Mouse (Mus musculus) neural tube, embryonic 11.5 days (tissue): ENCODE measurements around the gene Enpp4. TPM values are rescaled to one million over a fixed set of nuclear protein-coding genes. Genes with fewer than 3 reads are reported as not detected.

ENCODE experiments used
- ATAC-seq: fragments of 200-750 bp; cut with Nextera tagmentation; 2 replicates; pipeline ENCODE4 v1.8.0; 2017; ENCODE audit warnings: moderate number of reproducible peaks, mild to moderate bottlenecking, moderate TSS enrichment, moderate library complexity; ENCODE audit not compliant: insufficient read depth, low FRiP score, low TSS enrichment
- DNase-seq: peaks from one replicate; pipeline ENCODE4 v3.0.0-alpha.2; 2015; ENCODE audit warnings: low spot score
- H3K27ac ChIP-seq: fragments of 300-500 bp; sonication (generic); 2 replicates; pipeline ENCODE4 v1.5.1; 2014; ENCODE audit warnings: low read depth, mild to moderate bottlenecking, low read length
- H3K27me3 ChIP-seq: fragments of 300-500 bp; sonication (generic); 2 replicates; pipeline ENCODE4 v1.6.1; 2014; ENCODE audit warnings: mild to moderate bottlenecking, low read length, mixed read lengths; ENCODE audit not compliant: control insufficient read depth, insufficient read depth
- H3K36me3 ChIP-seq: fragments of 300-500 bp; sonication (generic); 2 replicates; pipeline ENCODE4 v1.6.1; 2014; ENCODE audit warnings: mild to moderate bottlenecking, low read length, moderate library complexity, mixed read lengths; ENCODE audit not compliant: control insufficient read depth, insufficient read depth
- H3K4me1 ChIP-seq: fragments of 300-500 bp; sonication (generic); 2 replicates; pipeline ENCODE4 v1.6.1; 2014; ENCODE audit warnings: low read length, mixed read lengths; ENCODE audit not compliant: control insufficient read depth, insufficient read depth
- H3K4me2 ChIP-seq: fragments of 300-500 bp; sonication (generic); 2 replicates; pipeline ENCODE4 v1.6.1; 2014; ENCODE audit warnings: low read depth, mild to moderate bottlenecking, moderate library complexity
- H3K4me3 ChIP-seq: fragments of 300-500 bp; sonication (generic); 2 replicates; pipeline ENCODE4 v1.5.1; 2014; ENCODE audit warnings: low read depth, low read length
- H3K9ac ChIP-seq: fragments of 300-500 bp; sonication (generic); 2 replicates; pipeline ENCODE4 v1.6.1; 2014; ENCODE audit warnings: mild to moderate bottlenecking, low read length
- H3K9me3 ChIP-seq: fragments of 300-500 bp; sonication (generic); 2 replicates; pipeline ENCODE4 v1.6.1; 2016; ENCODE audit warnings: low read length; ENCODE audit not compliant: control insufficient read depth
- WGBS: fragments of 180-500 bp; shearing (Covaris S2); extraction: QIAGEN DNeasy Blood & Tissue Kit; methylation state at CpG from one replicate; pipeline ENCODE4 v1.1.7; 2014; 5-methylcytosine and 5-hydroxymethylcytosine counted together
- polyA plus RNA-seq: library from polyadenylated mRNA; unstranded; fragments of >200 nt; fragmentation: Nextera tagmentation; extraction: Ambion mirVana; gene quantifications from 2 replicates; pipeline ENCODE4 v1.2.1, GENCODE M21; 2014

Enpp4 gene
- polyA plus RNA-seq, 1 experiment from 2014 or later: 5.0 TPM

DNA sequence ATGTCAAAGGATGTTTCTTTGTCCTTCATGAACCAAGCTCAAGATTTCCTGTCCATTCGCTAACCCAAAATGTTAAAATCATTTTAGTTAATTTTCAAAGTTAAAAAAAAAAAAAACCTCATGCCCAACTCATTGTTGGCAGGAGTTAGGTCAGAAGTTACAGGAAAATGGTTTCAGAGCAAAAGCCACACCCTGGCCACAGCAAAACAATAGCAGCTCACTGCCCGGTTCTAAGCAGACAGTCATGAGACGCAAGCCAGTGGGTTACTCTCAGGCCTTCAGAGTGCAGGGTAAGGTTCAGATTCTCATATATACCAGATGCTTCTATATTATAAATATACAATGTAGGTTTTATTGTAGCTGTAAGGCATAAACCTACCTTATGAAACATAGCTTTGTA is 2.7 kb upstream of the Enpp4 start:
- Histone ChIP-seq H3K36me3 (no peaks in the 10 kb centered on the region), H3K9me3 (no peaks in the 10 kb centered on the region), H3K27me3 (no peaks in the 10 kb centered on the region), H3K4me3 (no peak overlapping the region), H3K9ac (no peak overlapping the region), H3K27ac (no peak overlapping the region), H3K4me1 (no peaks in the 10 kb centered on the region), H3K4me2 (no peak overlapping the region)
- 86% methylated on average over 3 of the region's 3 CpGs for WGBS
- ATAC-seq: no peak
- no peak for DNase-seq

DNA sequence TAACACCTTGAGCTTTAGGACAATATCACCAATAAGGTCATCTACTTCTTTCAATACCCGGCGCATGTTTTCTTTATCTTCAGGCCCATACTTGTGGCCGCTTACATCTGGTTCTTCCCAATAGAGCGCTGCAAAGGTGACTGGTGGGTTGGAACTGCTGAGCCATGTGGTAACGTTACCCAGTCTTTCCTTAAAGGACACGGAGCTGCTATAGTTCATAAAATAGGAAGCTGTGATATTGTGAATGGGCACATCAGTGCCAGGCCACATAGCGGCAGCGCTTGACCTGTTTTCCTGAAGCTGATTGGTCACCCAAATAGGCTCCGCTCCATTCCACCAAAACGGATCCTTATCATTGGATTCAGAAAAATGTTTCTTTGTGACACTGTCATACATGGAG is 3.6 kb downstream of the Enpp4 start:
- H3K9me3 ChIP-seq: no peaks in the 10 kb centered on the region
- H3K4me2 ChIP-seq: no peak overlapping the region
- H3K36me3 ChIP-seq: no peaks in the 10 kb centered on the region
- H3K4me3 ChIP-seq: no peak overlapping the region
- H3K27me3 ChIP-seq: no peaks in the 10 kb centered on the region
- no peak overlapping the region for H3K9ac ChIP-seq
- no peak for DNase-seq
- ATAC-seq: no peak
- WGBS: 90% methylated on average over 10 of the region's 10 CpGs
- no peak overlapping the region for H3K27ac ChIP-seq
- no peaks in the 10 kb centered on the region for H3K4me1 ChIP-seq

DNA sequence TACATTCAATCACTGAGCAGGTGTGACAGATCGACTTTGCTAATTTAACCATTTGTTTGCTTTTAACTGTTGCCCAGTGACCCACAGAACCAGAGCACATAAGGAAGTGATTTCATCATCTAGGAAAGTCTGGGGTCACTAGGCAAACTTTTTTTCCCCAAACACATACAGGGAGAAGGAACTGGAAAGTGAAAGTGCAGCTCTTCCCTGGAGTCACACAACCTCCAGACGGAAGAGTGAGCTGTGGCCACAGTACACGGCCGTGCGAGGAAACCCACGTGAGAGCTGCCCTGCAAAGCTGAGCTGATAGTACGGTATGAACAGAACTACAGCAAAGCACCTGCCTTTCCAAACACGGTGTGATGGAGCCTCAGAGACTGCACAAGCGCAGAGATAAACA is 4.7 kb downstream of the Enpp4 start:
- DNase-seq: no peak
- Histone ChIP-seq H3K36me3 (no peaks in the 10 kb centered on the region), H3K4me1 (no peaks in the 10 kb centered on the region), H3K9me3 (no peaks in the 10 kb centered on the region), H3K27me3 (no peaks in the 10 kb centered on the region), H3K27ac (no peak overlapping the region), H3K4me3 (no peak overlapping the region), H3K4me2 (no peak overlapping the region), H3K9ac (no peak overlapping the region)
- 82% methylated on average over 9 of the region's 9 CpGs for WGBS
- ATAC-seq: no peak

DNA sequence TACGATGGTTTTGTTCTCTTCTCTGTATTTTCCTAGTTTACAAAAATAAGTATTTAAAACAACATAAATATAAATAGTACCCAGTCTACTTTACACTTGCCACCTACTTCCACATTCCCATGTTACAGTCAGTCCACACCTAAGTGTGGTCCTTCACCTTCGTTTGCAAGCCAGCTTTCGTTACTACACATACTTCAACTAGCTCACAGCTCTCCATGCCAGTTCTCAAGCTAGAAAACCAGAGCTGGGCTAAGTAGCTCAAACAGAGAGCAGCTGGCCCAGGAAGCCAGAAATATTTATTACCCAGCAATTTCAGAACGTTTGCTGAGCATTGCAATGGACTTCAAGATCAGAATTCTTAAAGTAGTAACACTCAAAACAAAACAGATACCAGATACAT is 5.1 kb downstream of the Enpp4 start:
- Histone ChIP-seq H3K27me3 (no peaks in the 10 kb centered on the region), H3K9ac (no peak overlapping the region), H3K4me2 (no peak overlapping the region), H3K4me1 (no peaks in the 10 kb centered on the region), H3K9me3 (no peaks in the 10 kb centered on the region), H3K27ac (no peak overlapping the region), H3K36me3 (no peaks in the 10 kb centered on the region), H3K4me3 (no peak overlapping the region)
- no peak for ATAC-seq
- no peak for DNase-seq
- 69% methylated on average over 4 of the region's 4 CpGs for WGBS

DNA sequence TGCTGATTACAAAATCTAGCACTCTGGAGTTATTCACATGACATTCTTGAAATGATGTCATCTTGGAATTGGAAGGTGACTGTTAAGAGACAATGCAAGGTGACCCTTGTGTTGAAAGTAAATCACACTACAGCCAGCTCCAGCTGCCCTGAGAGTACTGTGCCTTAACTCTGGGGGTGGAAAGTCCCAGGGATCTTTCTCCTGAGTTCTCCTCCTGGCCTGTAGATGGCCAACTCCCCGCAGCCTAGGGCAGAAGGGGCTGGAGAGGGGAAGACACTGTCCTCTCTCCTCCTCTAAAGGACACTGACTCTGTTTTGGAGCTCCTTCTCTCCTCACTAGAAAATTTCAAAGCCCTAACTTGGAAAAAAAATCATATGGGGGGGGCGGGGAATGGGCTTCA is 14.1 kb downstream of the Enpp4 start:
- H3K27me3 ChIP-seq: no peaks in the 10 kb centered on the region
- DNase-seq: no peak
- no peak overlapping the region for H3K27ac ChIP-seq
- no peaks in the 10 kb centered on the region for H3K36me3 ChIP-seq
- H3K9ac ChIP-seq: no peak overlapping the region
- H3K4me1 ChIP-seq: no peaks in the 10 kb centered on the region
- ATAC-seq: no peak
- no peaks in the 10 kb centered on the region for H3K9me3 ChIP-seq
- H3K4me2 ChIP-seq: no peak overlapping the region
- H3K4me3 ChIP-seq: no peak overlapping the region
- WGBS: 50% methylated on average over 2 of the region's 2 CpGs

DNA sequence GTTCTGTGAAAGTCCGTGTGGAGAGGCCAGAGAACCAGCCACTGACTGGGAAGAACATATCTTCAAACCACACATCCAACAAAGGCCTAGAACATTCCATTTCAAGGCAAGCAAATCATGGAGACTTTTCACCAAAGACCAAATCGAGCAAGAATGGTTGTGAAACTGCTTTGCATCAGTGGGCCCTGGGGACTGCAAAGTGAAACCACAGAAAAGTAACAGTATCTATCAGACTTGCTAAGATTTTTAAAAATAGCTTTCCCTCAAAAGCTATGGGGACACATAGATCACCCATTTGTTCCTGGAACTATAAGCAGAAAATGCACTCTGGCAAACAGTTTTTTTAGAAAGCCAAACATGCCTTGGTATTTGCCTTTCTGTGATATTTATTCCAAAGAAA is 14.7 kb downstream of the Enpp4 start:
- no peak overlapping the region for H3K27ac ChIP-seq
- no peaks in the 10 kb centered on the region for H3K4me1 ChIP-seq
- no peaks in the 10 kb centered on the region for H3K27me3 ChIP-seq
- no peaks in the 10 kb centered on the region for H3K9me3 ChIP-seq
- WGBS: 75% methylated on average over 2 of the region's 2 CpGs
- no peak for ATAC-seq
- no peak overlapping the region for H3K9ac ChIP-seq
- no peak overlapping the region for H3K4me3 ChIP-seq
- H3K4me2 ChIP-seq: no peak overlapping the region
- DNase-seq: no peak
- no peaks in the 10 kb centered on the region for H3K36me3 ChIP-seq

DNA sequence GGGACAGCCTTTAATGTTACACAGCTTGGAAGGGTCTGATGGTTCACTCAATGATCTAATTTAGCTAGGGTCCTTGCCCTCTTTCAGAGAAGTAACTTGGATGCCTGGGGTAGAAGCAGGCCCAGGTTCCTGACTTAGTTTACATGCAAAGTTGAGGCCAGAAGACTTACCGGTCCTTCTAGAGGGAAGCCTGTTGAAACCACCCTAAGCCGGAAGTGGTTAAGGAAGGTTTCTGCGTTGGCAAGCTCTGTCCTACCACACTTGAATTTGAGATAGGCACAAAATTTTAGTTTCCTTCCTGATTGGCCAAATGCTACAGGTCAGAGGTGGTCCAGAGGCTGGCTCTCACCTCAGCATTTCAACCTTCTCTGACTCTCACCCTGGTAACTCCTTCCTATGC is 17.4 kb downstream of the Enpp4 start:
- H3K27ac ChIP-seq: no peak overlapping the region
- no peaks in the 10 kb centered on the region for H3K9me3 ChIP-seq
- H3K9ac ChIP-seq: no peak overlapping the region
- no peaks in the 10 kb centered on the region for H3K4me1 ChIP-seq
- no peaks in the 10 kb centered on the region for H3K36me3 ChIP-seq
- WGBS: 91% methylated on average over 3 of the region's 3 CpGs
- no peak overlapping the region for H3K4me2 ChIP-seq
- no peak for ATAC-seq
- no peak for DNase-seq
- H3K27me3 ChIP-seq: no peaks in the 10 kb centered on the region
- no peak overlapping the region for H3K4me3 ChIP-seq

DNA sequence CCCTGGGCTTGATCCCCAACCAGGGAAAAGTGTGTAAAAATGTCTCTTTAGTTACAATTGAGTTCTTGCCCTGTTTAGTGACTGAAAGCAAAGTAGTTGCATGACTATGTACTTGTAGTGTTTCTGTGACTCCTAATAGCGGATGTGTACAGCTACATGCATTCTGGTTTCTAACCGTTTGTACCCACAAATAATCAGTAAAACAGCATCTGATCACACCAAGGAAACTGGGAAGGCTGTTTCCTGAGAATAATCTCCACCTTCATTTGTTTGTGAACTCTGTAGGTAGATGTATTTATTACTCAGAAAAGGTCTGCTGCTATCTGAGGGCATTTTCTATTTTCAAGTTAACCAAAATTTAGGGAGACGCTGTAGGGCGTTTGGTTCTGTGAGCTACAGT is 22.5 kb downstream of the Enpp4 start:
- no peaks in the 10 kb centered on the region for H3K9me3 ChIP-seq
- no peak overlapping the region for H3K9ac ChIP-seq
- no peak overlapping the region for H3K4me2 ChIP-seq
- no peaks in the 10 kb centered on the region for H3K27me3 ChIP-seq
- no peak overlapping the region for H3K27ac ChIP-seq
- H3K4me3 ChIP-seq: no peak overlapping the region
- ATAC-seq: no peak
- 93% methylated on average over 4 of the region's 4 CpGs for WGBS
- no peak for DNase-seq
- H3K36me3 ChIP-seq: no peaks in the 10 kb centered on the region
- no peaks in the 10 kb centered on the region for H3K4me1 ChIP-seq

DNA sequence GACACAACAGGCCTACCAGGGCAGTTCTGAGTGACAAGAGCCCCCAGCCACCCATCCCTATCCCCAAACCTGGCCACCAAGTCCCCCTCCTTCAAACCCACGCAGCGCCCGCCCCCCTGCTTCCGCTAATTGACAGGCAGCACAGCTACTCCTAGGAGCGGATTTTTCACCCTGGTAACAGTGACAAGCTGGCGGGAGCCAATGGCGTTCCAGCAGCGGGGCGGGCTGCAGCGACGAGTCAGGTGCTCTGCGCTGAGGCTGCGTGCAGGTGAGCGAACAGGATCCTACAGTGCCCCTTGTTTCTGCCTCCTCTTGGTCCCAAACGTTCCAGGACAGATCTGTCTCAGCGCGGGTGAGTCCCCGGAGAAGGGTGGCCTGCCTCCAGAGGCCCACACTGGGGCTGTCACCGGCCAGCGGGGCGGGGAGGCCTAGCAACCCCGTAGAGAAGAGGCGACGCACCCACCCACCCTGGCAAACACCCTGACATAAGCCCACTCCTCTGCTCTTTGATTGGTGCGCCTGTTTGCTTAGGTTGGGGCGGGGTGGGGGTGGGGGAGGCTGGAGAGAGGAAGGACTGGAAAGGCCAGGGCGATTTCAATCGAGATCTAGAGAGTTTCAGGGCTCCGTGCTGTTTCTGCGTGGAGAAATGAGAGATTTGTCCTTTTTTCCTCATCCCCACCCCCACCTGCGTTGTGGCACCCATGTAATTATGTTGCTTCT is 26.8 kb downstream of the Enpp4 start, which contains the start of gene Enpp5:
Gene Enpp5 (plus strand): TSS at position 183 of the 720 bp plus-strand sequence.
- Histone ChIP-seq H3K9ac (peak within 1 kb of the TSS; percentile 64), H3K4me1 (no peaks in the 10 kb centered on the region), H3K27ac (no peak within 1 kb of the TSS), H3K4me3 (peak within 1 kb of the TSS; percentile 54), H3K27me3 (no peaks in the 10 kb centered on the region), H3K4me2 (peak within 1 kb of the TSS; percentile 82), H3K9me3 (no peaks in the 10 kb centered on the region), H3K36me3 (no peaks in the 10 kb centered on the region)
- WGBS: under 1% methylated on average over 31 of the region's 31 CpGs
- peak; percentile 75 for DNase-seq
- peak; percentile 95 for ATAC-seq
